Mouse (Mus musculus) liver, embryonic 14.5 days (tissue): ENCODE results near the gene Trpc5.

Experiments used
- CTCF ChIP-seq: IDR thresholded peaks from 2 replicates; pipeline ENCODE4 v1.5.1; 2016; ENCODE audit warnings: antibody characterized with exemption, low read depth, control low read depth
- EP300 ChIP-seq: IDR thresholded peaks from 2 replicates; pipeline ENCODE4 v1.6.1; 2016; ENCODE audit warnings: antibody characterized with exemption, low read depth

GRCm38 (mm10) chrX:144644756-144645155, 43.2 kb downstream of the Trpc5 start:
- TF ChIP-seq CTCF, result no peak
- no peak for TF ChIP-seq EP300
